Mouse (Mus musculus) stomach, postnatal 0 days (tissue): Measurements from ENCODE around the gene Pgm5.

ENCODE experiments used
- CTCF ChIP-seq: IDR thresholded peaks from 2 replicates; pipeline ENCODE4 v1.5.1; 2016; ENCODE audit warnings: antibody characterized with exemption, low read depth, mild to moderate bottlenecking, moderate library complexity
- EP300 ChIP-seq: optimal IDR thresholded peaks from 2 replicates; pipeline ENCODE3; 2016; ENCODE audit warnings: antibody characterized with exemption

DNA sequence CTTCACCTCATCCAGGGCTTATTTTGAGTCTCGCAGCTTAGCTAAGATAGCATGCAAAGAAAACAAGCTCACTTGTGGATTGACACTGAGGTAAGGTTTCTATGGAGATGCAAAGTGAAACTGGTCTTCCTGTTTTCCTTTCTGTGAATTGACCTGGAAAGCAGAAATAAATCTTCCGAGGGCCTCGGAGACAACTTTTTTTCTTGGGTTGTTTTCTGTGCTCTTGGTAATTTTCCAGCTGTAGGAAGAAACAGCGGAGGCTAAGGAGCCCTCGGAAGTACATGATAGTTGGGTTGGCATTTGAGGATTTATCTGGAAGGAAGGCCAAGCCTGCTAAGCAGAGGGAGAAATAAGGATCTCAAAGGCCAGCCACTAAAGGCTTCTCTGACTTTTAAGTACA, 163.0 kb downstream of the Pgm5 start:
- TF ChIP-seq CTCF: no peak
- no peak for TF ChIP-seq EP300
